In genomic region chr14:55460297-55460696, GRCm38 (mm10) we compare ENCODE assay signal across 10 mouse cellular contexts. TPM values are rescaled to one million over a fixed set of nuclear protein-coding genes. Genes with fewer than 3 reads are reported as not detected.
DNase-seq lines count a peak whose midpoint lies in the region; ATAC-seq lines count a peak whose summit lies in the region.
"Had no signal": no experiment of that assay in that cellular context is flagged by ENCODE, and none has a peak within 500 bp of the region (broad histone marks: within the 10 kb centered on the region; RNA-seq: fewer than 3 reads in every experiment).

No protein-coding gene starts in this region.

- intact Hi-C loops in left cerebral cortex, postnatal 36 days (cut with DNase I), result no loop called here

- H3K9ac ChIP-seq in intestine, embryonic 16.5 days (ENCODE audit: low read depth, low read length), result no peak overlapping the region
- no peak overlapping the region for H3K9ac ChIP-seq in forebrain, embryonic 12.5 days
- no peak overlapping the region for H3K9ac ChIP-seq in midbrain, embryonic 13.5 days (replicated peaks)
- H3K9ac ChIP-seq: limb, embryonic 13.5 days had no signal

- 61% methylated on average over 10 of the region's 10 CpGs for WGBS in intestine, embryonic 16.5 days
- WGBS in forebrain, embryonic 12.5 days, result 74% methylated on average over 10 of the region's 10 CpGs
- 80% methylated on average over 10 of the region's 10 CpGs for WGBS in midbrain, embryonic 13.5 days

- peak overlapping the region; percentile 3 for H3K27ac ChIP-seq in intestine, embryonic 16.5 days (ENCODE audit: low read length)
- no peak overlapping the region for H3K27ac ChIP-seq in forebrain, embryonic 12.5 days
- no peak overlapping the region for H3K27ac ChIP-seq in midbrain, embryonic 13.5 days
- H3K27ac ChIP-seq: heart, adult 2 months; limb, embryonic 13.5 days had no signal

- ATAC-seq in intestine, embryonic 16.5 days, result peak; percentile 82
- ATAC-seq in forebrain, embryonic 12.5 days (ENCODE audit: low FRiP score), result no peak
- no peak for ATAC-seq in midbrain, embryonic 13.5 days

- H3K27me3 ChIP-seq in intestine, embryonic 16.5 days (replicated peaks; ENCODE audit: control insufficient read depth, insufficient read depth, low read length), result no peaks in the 10 kb centered on the region
- H3K27me3 ChIP-seq in forebrain, embryonic 12.5 days, result 0 out of 2 replicates have a peak, but pooled peaks cover 4% of the 10 kb centered on the region
- no peaks in the 10 kb centered on the region for H3K27me3 ChIP-seq in midbrain, embryonic 13.5 days

- no peaks in the 10 kb centered on the region for H3K36me3 ChIP-seq in intestine, embryonic 16.5 days (ENCODE audit: control insufficient read depth, insufficient read depth, low read length)
- H3K36me3 ChIP-seq in forebrain, embryonic 12.5 days (replicated peaks), result no peaks in the 10 kb centered on the region
- H3K36me3 ChIP-seq in midbrain, embryonic 13.5 days, result no peaks in the 10 kb centered on the region
- H3K36me3 ChIP-seq: limb, embryonic 13.5 days had no signal

- no peak overlapping the region for H3K4me2 ChIP-seq in intestine, embryonic 16.5 days (ENCODE audit: low read depth, low read length)
- no peak overlapping the region for H3K4me2 ChIP-seq in forebrain, embryonic 12.5 days
- no peak overlapping the region for H3K4me2 ChIP-seq in midbrain, embryonic 13.5 days (replicated peaks)
- H3K4me2 ChIP-seq: limb, embryonic 13.5 days had no signal

- peak; percentile 78 for DNase-seq in brain, adult 2 months (ENCODE audit: low read depth, low spot score)
- peak; percentile 37 to 61 for DNase-seq in kidney, postnatal 4 days
- peak; percentile 39 to 47 for DNase-seq in left cerebral cortex, postnatal 36 days (ENCODE audit: low spot score in 2 of 2)
- DNase-seq in c-Kit-positive CD71-positive TER-119-positive erythroid progenitor cells, embryonic 14.5 days (ENCODE audit: low spot score), result no peak
- DNase-seq: heart, adult 2 months; lung, postnatal 14 days had no signal

- H3K4me3 ChIP-seq in intestine, embryonic 16.5 days (ENCODE audit: low read length), result no peak overlapping the region
- no peak overlapping the region for H3K4me3 ChIP-seq in forebrain, embryonic 12.5 days (replicated peaks)
- H3K4me3 ChIP-seq in midbrain, embryonic 13.5 days (replicated peaks), result no peak overlapping the region
- H3K4me3 ChIP-seq: heart, adult 2 months; limb, embryonic 13.5 days had no signal

- H3K9me3 ChIP-seq in intestine, embryonic 16.5 days (ENCODE audit: control insufficient read depth, low read length), result no peaks in the 10 kb centered on the region; the same call in 1 of the 2 replicates
- H3K9me3 ChIP-seq in forebrain, embryonic 12.5 days, result no peaks in the 10 kb centered on the region
- peaks cover 7% of the 10 kb centered on the region for H3K9me3 ChIP-seq in midbrain, embryonic 13.5 days

- H3K4me1 ChIP-seq in intestine, embryonic 16.5 days (ENCODE audit: control insufficient read depth, insufficient read depth, low read length), result peaks cover 3% of the 10 kb centered on the region; the same call in 1 of the 2 replicates
- no peaks in the 10 kb centered on the region for H3K4me1 ChIP-seq in forebrain, embryonic 12.5 days
- no peaks in the 10 kb centered on the region for H3K4me1 ChIP-seq in midbrain, embryonic 13.5 days (replicated peaks)
- H3K4me1 ChIP-seq: limb, embryonic 13.5 days had no signal

RNA-seq across cellular contexts. Expression of gene Dhrs4, which starts 18.3 kb away (rescaled TPM):
- polyA plus RNA-seq in intestine, embryonic 16.5 days (2015; fragmentation: Nextera tagmentation; extraction: Ambion mirVana), result 165 and 167 TPM in 2 replicates
- 10 to 100 TPM; 17.5 to 19.1 TPM for total RNA-seq in left cerebral cortex, postnatal 36 days (2021)
- polyA plus RNA-seq in forebrain, embryonic 12.5 days (2016; fragmentation: Nextera tagmentation; extraction: Ambion mirVana), result 52.5 and 59.9 TPM in 2 replicates
- polyA plus RNA-seq in midbrain, embryonic 13.5 days (2015; fragmentation: Nextera tagmentation; extraction: Ambion mirVana), result 31.2 and 31.6 TPM in 2 replicates

RNA-seq across cellular contexts. Expression of gene Carmil3, which starts 30.2 kb away (rescaled TPM):
- polyA plus RNA-seq in intestine, embryonic 16.5 days (2015; fragmentation: Nextera tagmentation; extraction: Ambion mirVana), result 1.0 TPM in 2 replicates
- total RNA-seq in left cerebral cortex, postnatal 36 days (2021), result 10 to 100 TPM; 34.4 to 63.1 TPM
- polyA plus RNA-seq in forebrain, embryonic 12.5 days (2016; fragmentation: Nextera tagmentation; extraction: Ambion mirVana), result 17.8 and 18.6 TPM in 2 replicates
- 17.0 and 24.5 TPM in 2 replicates for polyA plus RNA-seq in midbrain, embryonic 13.5 days (2015; fragmentation: Nextera tagmentation; extraction: Ambion mirVana)

RNA-seq across cellular contexts. Expression of gene Cpne6, which starts 49.9 kb away (rescaled TPM):
- polyA plus RNA-seq in intestine, embryonic 16.5 days (2015; fragmentation: Nextera tagmentation; extraction: Ambion mirVana), result 0.61 TPM in 2 replicates
- total RNA-seq in left cerebral cortex, postnatal 36 days (2021), result 100 to 1,000 TPM; 163 to 211 TPM
- 0.55 and 0.90 TPM in 2 replicates for polyA plus RNA-seq in forebrain, embryonic 12.5 days (2016; fragmentation: Nextera tagmentation; extraction: Ambion mirVana)
- 0.70 and 0.88 TPM in 2 replicates for polyA plus RNA-seq in midbrain, embryonic 13.5 days (2015; fragmentation: Nextera tagmentation; extraction: Ambion mirVana)
- total RNA-seq: heart, adult 2 months had no signal
